Mouse (Mus musculus): Measurements from ENCODE around the gene Ezr. TPM values are rescaled to one million over a fixed set of nuclear protein-coding genes. Genes with fewer than 3 reads are reported as not detected.
"Not testable (repeated sequence)": the region's sequence is repeated elsewhere in the genome, so short reads cannot be mapped to it uniquely, and the experiment has no call there.

Ezr gene
- polyA plus RNA-seq, 1 experiment from 2014 or later, result 289 TPM

DNA sequence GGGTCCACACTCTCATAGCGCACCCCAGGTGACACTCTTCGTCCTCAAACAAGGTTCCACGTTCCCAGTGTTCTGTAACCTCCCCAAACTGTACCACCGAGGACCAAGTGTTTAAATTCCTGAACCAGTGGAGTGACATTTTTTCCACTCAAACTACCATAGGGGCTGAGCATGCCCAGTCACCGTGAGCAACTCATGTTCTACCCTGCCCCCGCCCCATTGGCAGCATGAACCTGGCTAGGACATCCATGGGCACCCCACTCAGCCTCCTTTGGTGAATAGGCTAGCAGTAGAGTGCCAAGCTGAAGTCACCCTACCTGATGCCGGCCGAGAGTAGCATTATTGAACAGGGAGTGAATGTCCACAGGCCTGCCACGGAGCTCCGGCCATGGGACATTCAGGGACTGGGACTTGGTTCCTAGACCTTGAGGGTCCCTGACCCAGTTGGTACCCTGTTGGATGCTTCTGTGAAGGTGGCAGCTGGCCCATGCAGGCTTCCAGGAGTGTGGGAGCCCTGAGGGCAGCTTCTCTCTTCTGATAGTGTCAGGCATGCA, 49.2 kb downstream of the Ezr start:
- WGBS, result 84% methylated on average over 10 of the region's 10 CpGs
- H3K9ac ChIP-seq (ENCODE audit: low read length), result no peak overlapping the region
- peak; percentile 30 for DNase-seq (ENCODE audit: low spot score)

DNA sequence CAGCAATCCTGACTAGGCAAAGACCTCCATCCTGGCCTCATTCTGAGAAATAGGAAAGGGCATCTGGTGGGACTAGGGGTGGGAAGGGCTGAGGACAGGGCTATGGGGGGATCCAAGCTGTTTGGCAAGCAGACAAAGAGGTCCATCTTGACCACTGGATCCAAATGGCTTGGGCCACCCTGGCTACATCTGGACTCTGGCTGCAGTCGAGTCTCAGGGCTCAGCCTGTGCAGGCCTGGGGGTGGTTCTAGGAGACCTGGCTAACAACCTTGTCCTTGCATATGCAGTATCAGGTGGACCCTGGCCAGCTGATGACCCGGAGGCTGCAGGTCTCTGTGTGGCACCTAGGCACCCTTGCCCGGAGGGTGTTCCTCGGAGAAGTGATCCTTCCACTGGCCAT, 49.9 kb downstream of the Ezr start:
- whole genome bisulfite sequencing, result 91% methylated on average over 4 of the region's 4 CpGs
- Histone ChIP-seq H3K9ac (ENCODE audit: low read length) (no peak overlapping the region), H3K27ac (replicated peaks) (no peak overlapping the region), H3K4me1 (replicated peaks; ENCODE audit: control insufficient read depth, insufficient read depth) (no peaks in the 10 kb centered on the region), H3K9me3 (ENCODE audit: control insufficient read depth, low read length) (no peaks in the 10 kb centered on the region), H3K4me3 (ENCODE audit: low read depth, low read length) (no peak overlapping the region), H3K36me3 (ENCODE audit: control insufficient read depth, insufficient read depth, low read length) (no peaks in the 10 kb centered on the region), H3K27me3 (ENCODE audit: control insufficient read depth, insufficient read depth, low read length) (no peaks in the 10 kb centered on the region), H3K4me2 (replicated peaks; ENCODE audit: low read depth) (no peak overlapping the region)
- TF ChIP-seq EP300 (optimal IDR thresholded peaks at IDR 0.05) (no peak), CTCF (IDR thresholded peaks at IDR 0.05; ENCODE audit: low read depth) (no peak)
- DNase-seq (ENCODE audit: low spot score) (peak; percentile 17), ATAC-seq (ENCODE audit: low FRiP score, low TSS enrichment) (no peak)

More for the DNA sequence above, 49.2 kb downstream of the Ezr start:
- no peaks in the 10 kb centered on the region for H3K4me1 ChIP-seq (replicated peaks; ENCODE audit: control insufficient read depth, insufficient read depth)
- no peaks in the 10 kb centered on the region for H3K27me3 ChIP-seq (ENCODE audit: control insufficient read depth, insufficient read depth, low read length)
- no peak for TF ChIP-seq CTCF (IDR thresholded peaks at IDR 0.05; ENCODE audit: low read depth)
- no peak for TF ChIP-seq EP300 (optimal IDR thresholded peaks at IDR 0.05)
- no peak overlapping the region for H3K4me3 ChIP-seq (ENCODE audit: low read depth, low read length)
- H3K9me3 ChIP-seq (ENCODE audit: control insufficient read depth, low read length), result no peaks in the 10 kb centered on the region
- no peak for ATAC-seq (ENCODE audit: low FRiP score, low TSS enrichment)
- no peak overlapping the region for H3K4me2 ChIP-seq (replicated peaks; ENCODE audit: low read depth)
- no peaks in the 10 kb centered on the region for H3K36me3 ChIP-seq (ENCODE audit: control insufficient read depth, insufficient read depth, low read length)
- no peak overlapping the region for H3K27ac ChIP-seq (replicated peaks)

DNA sequence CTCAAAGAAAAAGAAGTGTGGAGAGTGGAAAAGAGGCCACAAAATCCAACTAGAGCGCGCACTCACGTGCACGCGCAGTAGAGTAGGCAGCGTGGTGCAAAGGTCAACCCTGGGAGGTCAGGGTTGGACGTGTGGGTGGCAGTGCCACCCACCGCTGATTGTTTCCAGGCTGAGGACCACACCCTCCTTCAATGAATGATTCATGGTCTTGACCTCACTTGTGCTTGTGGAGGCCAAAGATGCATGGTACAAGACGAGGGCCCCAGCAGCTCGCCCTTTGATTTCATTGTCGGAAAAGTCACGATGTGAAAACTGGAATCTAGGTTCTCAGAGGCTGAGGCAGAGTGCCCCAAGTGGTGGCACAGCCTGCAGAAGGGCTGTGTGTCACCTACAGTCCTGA, 51.0 kb downstream of the Ezr start:
- Histone ChIP-seq H3K9me3 (ENCODE audit: control insufficient read depth, low read length) (no peaks in the 10 kb centered on the region), H3K4me3 (ENCODE audit: low read depth, low read length) (no peak overlapping the region), H3K36me3 (ENCODE audit: control insufficient read depth, insufficient read depth, low read length) (no peaks in the 10 kb centered on the region), H3K4me1 (replicated peaks; ENCODE audit: control insufficient read depth, insufficient read depth) (no peaks in the 10 kb centered on the region), H3K27ac (replicated peaks) (peak overlapping the region; percentile 61), H3K27me3 (ENCODE audit: control insufficient read depth, insufficient read depth, low read length) (no peaks in the 10 kb centered on the region), H3K9ac (ENCODE audit: low read length) (no peak overlapping the region), H3K4me2 (replicated peaks; ENCODE audit: low read depth) (no peak overlapping the region)
- DNase-seq (ENCODE audit: low spot score), result peak; percentile 65
- TF ChIP-seq EP300 (optimal IDR thresholded peaks at IDR 0.05) (no peak), CTCF (IDR thresholded peaks at IDR 0.05; ENCODE audit: low read depth) (peak; percentile 45)
- WGBS, result 76% methylated on average over 12 of the region's 12 CpGs
- ATAC-seq (ENCODE audit: low FRiP score, low TSS enrichment), result peak; percentile 63

DNA sequence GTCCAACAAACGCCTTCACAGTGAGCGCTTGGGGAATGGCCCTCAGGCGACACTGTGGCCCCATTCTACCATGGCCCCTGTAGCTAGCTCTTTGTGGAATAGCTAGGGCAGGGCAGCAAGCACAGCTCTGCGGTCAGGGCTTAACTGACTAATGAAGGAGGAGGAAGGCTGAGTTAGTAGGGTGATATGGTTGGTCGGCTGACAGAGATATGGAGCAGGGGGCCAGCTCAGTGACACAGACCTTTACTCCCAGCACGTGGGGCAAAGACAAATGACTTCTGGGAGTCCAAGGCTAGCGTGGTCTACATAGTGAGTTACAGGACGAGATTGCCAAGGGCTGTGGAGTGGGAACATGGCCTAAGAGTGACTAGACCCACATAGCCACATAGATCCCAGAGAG, 51.5 kb downstream of the Ezr start:
- H3K9me3 ChIP-seq (ENCODE audit: control insufficient read depth, low read length), result no peaks in the 10 kb centered on the region
- no peaks in the 10 kb centered on the region for H3K4me1 ChIP-seq (replicated peaks; ENCODE audit: control insufficient read depth, insufficient read depth)
- no peaks in the 10 kb centered on the region for H3K36me3 ChIP-seq (ENCODE audit: control insufficient read depth, insufficient read depth, low read length)
- no peak overlapping the region for H3K9ac ChIP-seq (ENCODE audit: low read length)
- peak overlapping the region; percentile 61 for H3K27ac ChIP-seq (replicated peaks)
- no peak overlapping the region for H3K4me2 ChIP-seq (replicated peaks; ENCODE audit: low read depth)
- peak; percentile 36 for DNase-seq (ENCODE audit: low spot score)
- ATAC-seq (ENCODE audit: low FRiP score, low TSS enrichment), result peak; percentile 36
- H3K27me3 ChIP-seq (ENCODE audit: control insufficient read depth, insufficient read depth, low read length), result no peaks in the 10 kb centered on the region
- no peak for TF ChIP-seq CTCF (IDR thresholded peaks at IDR 0.05; ENCODE audit: low read depth)
- no peak overlapping the region for H3K4me3 ChIP-seq (ENCODE audit: low read depth, low read length)
- 65% methylated on average over 8 of the region's 8 CpGs for whole genome bisulfite sequencing

DNA sequence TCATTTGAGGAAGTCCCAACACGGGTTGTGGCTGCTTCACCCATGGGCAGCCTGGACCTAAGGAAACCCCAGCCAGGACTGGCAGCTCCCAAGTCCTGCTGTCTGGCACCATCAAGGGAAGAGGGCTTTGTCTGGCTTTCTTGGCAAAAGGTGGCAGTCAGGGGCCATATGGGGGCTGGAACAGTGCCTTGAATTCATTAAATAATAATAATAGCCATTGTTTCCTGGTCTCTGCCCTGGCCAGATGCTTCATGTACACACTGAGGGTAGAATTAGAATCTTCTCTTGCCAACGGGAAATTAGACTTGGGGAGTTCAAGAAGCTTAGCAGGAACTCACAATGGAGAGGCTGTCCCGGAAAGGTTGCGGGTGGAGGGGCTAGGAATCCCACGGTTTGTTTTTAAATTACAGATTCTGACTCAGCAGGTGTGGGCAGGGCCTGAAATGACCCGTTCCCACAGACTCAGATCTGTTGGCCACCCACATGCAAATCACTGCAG, 53.3 kb downstream of the Ezr start:
- ATAC-seq (ENCODE audit: low FRiP score, low TSS enrichment) (no peak), DNase-seq (ENCODE audit: low spot score) (peak; percentile 33)
- H3K4me2 ChIP-seq (replicated peaks; ENCODE audit: low read depth), result no peak overlapping the region
- H3K27me3 ChIP-seq (ENCODE audit: control insufficient read depth, insufficient read depth, low read length), result no peaks in the 10 kb centered on the region
- no peaks in the 10 kb centered on the region for H3K36me3 ChIP-seq (ENCODE audit: control insufficient read depth, insufficient read depth, low read length)
- H3K4me1 ChIP-seq (replicated peaks; ENCODE audit: control insufficient read depth, insufficient read depth), result no peaks in the 10 kb centered on the region
- H3K9me3 ChIP-seq (ENCODE audit: control insufficient read depth, low read length), result no peaks in the 10 kb centered on the region
- TF ChIP-seq CTCF (IDR thresholded peaks at IDR 0.05; ENCODE audit: low read depth) (no peak), EP300 (optimal IDR thresholded peaks at IDR 0.05) (no peak)
- H3K27ac ChIP-seq (replicated peaks), result 0 out of 2 replicates have a peak overlapping the region, but pooled peaks have one; percentile 59
- no peak overlapping the region for H3K9ac ChIP-seq (ENCODE audit: low read length)
- 19% methylated on average over 6 of the region's 6 CpGs for WGBS
- H3K4me3 ChIP-seq (ENCODE audit: low read depth, low read length), result no peak overlapping the region

DNA sequence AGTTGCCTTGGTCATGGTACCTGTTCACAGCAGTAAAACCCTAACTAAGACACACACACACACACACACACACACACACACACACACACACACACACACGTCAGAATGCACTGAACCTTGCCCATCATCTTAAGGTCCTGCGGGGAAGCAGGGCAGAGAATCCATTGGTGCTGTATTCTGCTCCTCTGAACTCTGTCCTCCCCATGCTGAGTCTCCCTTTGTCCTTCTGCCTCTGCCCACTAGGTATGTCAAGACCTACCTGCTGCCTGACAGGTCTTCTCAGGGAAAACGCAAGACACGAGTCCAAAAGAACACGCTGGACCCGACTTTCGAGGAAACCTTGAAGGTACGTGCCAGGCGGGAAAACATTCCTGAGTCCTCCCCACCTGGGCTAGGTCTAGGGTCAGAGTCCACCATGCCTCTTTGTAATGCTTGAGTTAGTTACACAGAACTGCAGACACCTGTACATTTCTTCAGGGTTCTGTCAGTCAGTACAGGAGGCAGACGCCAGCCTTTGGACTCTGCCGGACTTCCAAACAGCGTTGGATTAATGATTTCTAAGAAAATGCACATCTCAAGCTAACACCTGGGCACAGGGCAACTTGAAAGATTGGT, 54.5 kb downstream of the Ezr start:
- no peak overlapping the region for H3K4me2 ChIP-seq (replicated peaks; ENCODE audit: low read depth)
- no peaks in the 10 kb centered on the region for H3K4me1 ChIP-seq (replicated peaks; ENCODE audit: control insufficient read depth, insufficient read depth)
- no peaks in the 10 kb centered on the region for H3K27me3 ChIP-seq (ENCODE audit: control insufficient read depth, insufficient read depth, low read length)
- no peaks in the 10 kb centered on the region for H3K9me3 ChIP-seq (ENCODE audit: control insufficient read depth, low read length)
- H3K9ac ChIP-seq (ENCODE audit: low read length), result no peak overlapping the region
- H3K27ac ChIP-seq (replicated peaks), result 0 out of 2 replicates have a peak overlapping the region, but pooled peaks have one; percentile 36
- 72% methylated on average over 12 of the region's 12 CpGs for WGBS
- H3K36me3 ChIP-seq (ENCODE audit: control insufficient read depth, insufficient read depth, low read length), result no peaks in the 10 kb centered on the region
- DNase-seq (ENCODE audit: low spot score) (peak; percentile 73), ATAC-seq (ENCODE audit: low FRiP score, low TSS enrichment) (peak; percentile 79)
- H3K4me3 ChIP-seq (ENCODE audit: low read depth, low read length), result no peak overlapping the region
- TF ChIP-seq EP300 (optimal IDR thresholded peaks at IDR 0.05) (no peak), CTCF (IDR thresholded peaks at IDR 0.05; ENCODE audit: low read depth) (no peak)

DNA sequence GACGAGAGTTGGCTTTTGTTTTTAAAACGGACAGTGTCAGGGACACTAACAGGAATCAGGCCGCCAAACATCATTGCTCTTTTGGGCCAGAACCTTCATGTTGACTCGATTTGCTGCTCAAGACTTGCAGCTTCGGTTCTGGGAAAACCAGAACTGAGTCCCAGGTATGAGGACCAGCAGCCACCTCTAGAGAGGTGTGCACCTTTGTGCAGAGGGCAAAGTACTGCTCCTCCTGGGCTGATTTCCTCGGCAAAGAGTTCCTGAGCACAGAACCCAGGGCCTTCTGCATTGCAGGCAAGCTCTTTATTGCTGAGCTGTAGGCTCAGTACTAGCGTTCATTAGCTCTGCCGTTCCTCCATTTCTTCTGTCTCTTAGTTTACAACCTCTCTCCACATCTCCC, 68.6 kb downstream of the Ezr start:
- not testable (repeated sequence) for H3K4me1 ChIP-seq (replicated peaks; ENCODE audit: control insufficient read depth, insufficient read depth); H3K9me3 ChIP-seq (ENCODE audit: control insufficient read depth, low read length); H3K4me3 ChIP-seq (ENCODE audit: low read depth, low read length); H3K36me3 ChIP-seq (ENCODE audit: control insufficient read depth, insufficient read depth, low read length); H3K27ac ChIP-seq (replicated peaks); H3K27me3 ChIP-seq (ENCODE audit: control insufficient read depth, insufficient read depth, low read length); H3K4me2 ChIP-seq (replicated peaks; ENCODE audit: low read depth); ATAC-seq (ENCODE audit: low FRiP score, low TSS enrichment); H3K9ac ChIP-seq (ENCODE audit: low read length)
- WGBS, result 76% methylated on average over 7 of the region's 8 CpGs
- peak; percentile 11 for DNase-seq (ENCODE audit: low spot score)

DNA sequence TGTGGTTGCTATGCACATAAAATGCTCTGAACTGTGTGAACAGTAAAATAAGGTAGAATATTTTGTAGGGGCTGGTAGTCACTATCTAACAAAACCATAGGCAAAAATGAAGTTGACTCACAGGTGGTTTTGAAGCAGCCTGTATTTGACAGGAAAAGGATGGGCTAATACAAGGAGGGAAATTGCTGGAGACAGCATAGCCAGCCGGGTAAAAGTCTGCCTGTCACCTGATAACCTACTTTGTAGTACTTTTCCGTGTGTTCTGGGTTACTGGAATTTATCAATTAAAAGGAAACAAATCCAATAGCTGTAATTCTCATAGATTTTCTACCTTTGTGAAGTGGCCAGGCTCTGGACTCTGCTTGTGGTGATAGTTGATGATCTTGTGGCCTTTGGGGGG, 69.1 kb downstream of the Ezr start:
- not testable (repeated sequence) for H3K27me3 ChIP-seq (ENCODE audit: control insufficient read depth, insufficient read depth, low read length); H3K4me3 ChIP-seq (ENCODE audit: low read depth, low read length); H3K4me2 ChIP-seq (replicated peaks; ENCODE audit: low read depth); ATAC-seq (ENCODE audit: low FRiP score, low TSS enrichment); H3K9ac ChIP-seq (ENCODE audit: low read length); H3K27ac ChIP-seq (replicated peaks); H3K9me3 ChIP-seq (ENCODE audit: control insufficient read depth, low read length); H3K36me3 ChIP-seq (ENCODE audit: control insufficient read depth, insufficient read depth, low read length); DNase-seq (ENCODE audit: low spot score); H3K4me1 ChIP-seq (replicated peaks; ENCODE audit: control insufficient read depth, insufficient read depth)
- 45% methylated on average over 2 of the region's 2 CpGs for WGBS

Data from stomach, postnatal 0 days (tissue).